Mouse (Mus musculus) adrenal gland, postnatal 36 days (tissue): ENCODE measurements around the gene Pgpep1. TPM values are rescaled to one million over a fixed set of nuclear protein-coding genes. Genes with fewer than 3 reads are reported as not detected.

Source experiments
- DNase-seq, 2 experiments: peaks; one replicate each; pipeline ENCODE4 v3.0.0; 2021; ENCODE audit warnings: mixed read lengths in 1 of 2
- total RNA-seq, 2 experiments: library from RNA; stranded (reverse); gene quantifications; 2 replicates each; pipeline ENCODE4 v1.2.3; 2021

Gene Pgpep1
- total RNA-seq, 2 experiments from 2014 or later, result 138 to 139 TPM

DNA sequence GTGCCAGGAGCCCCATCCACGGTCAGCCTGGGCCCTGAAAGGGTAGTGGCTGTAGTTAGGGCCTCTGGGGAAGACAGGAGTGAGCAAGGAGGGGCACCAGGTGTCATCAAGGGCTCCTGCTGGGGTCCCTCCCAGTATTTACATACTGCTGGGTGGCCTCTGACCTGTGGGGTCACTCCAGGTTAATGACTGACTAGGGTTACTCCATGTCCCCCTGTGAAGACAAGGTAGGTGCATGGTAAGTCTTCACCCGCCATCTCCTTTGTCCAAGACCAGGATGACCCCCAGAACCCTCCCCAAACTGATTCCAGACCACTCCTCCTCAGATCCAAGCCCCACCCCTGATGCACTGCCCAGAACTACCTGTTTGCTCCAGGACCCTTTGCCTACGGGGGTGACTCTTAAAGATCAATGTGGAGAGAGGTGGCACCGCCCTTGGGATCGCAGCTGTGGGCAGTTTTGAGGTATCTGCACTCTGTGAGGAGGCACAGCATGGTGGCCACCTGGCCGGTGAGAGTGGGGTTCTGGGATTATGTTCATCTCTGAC lies 27.8 kb downstream of the Pgpep1 start, which contains the start of gene Gdf15:
Gdf15 (minus strand) TSS at position 111 of the 547 bp plus-strand sequence.
- no peak for DNase-seq

DNA sequence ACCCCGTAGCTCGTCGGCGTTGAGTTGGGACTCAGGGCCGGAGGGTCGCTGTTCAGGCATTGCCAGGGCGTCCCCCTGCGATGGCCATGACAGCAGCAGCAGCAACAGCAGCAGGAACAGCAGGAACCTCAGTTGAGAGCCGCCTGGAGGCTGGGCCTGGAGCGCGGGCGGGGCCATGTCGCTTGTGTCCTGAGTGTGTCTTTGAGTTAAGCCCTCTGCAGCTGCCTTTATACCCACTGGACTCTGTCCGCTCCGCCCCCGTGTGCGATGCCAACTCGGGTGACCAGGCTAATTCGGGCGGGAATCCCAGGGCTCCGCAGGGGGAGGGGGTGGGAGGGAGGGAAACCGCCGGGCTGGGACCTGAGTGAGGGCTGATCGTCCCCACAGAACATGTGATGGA lies 28.8 kb downstream of the Pgpep1 start:
- peak; percentile 60 to 65 for DNase-seq

DNA sequence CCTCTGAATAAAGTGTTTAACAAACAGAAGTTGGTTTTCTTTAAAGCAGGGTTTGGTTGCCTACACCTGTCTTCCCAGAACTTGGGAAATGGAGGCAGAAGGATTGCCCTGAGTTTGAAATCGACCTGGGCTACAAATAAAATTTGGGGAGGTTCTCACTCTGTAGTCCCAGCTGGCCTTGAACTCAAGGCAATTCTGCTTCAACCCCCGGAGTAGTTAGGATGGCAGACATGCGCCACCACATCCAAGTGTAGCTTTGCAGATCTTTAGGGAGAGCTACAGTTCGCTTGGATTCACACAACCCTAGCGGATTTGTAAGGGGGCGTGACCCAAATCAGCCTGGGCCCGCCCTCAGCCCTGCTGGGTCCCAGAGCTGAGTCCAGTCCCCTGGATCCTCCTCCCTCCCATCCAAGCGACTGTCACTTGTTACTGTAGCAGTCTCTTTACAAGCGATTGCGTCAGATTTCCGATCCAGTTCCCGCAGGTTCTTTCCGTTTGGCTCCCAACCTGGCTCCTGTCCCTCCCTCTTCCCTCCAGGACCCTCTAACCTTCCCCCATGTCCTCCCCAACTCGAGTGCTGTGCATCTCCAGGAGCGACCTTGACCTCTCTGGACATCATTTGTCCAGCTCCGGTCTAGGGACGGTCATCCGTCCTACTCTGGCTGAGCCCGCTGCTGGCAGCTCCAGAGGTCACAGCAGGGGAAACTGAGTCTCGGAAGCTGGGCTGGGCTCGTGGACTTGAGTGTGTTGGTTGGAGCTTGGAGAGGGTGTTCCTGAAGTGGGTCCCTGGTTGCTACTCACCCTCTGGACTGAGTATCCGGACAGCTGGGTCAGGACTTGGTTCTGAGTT lies 29.4 kb downstream of the Pgpep1 start:
- DNase-seq, result peak; percentile 85 to 89

DNA sequence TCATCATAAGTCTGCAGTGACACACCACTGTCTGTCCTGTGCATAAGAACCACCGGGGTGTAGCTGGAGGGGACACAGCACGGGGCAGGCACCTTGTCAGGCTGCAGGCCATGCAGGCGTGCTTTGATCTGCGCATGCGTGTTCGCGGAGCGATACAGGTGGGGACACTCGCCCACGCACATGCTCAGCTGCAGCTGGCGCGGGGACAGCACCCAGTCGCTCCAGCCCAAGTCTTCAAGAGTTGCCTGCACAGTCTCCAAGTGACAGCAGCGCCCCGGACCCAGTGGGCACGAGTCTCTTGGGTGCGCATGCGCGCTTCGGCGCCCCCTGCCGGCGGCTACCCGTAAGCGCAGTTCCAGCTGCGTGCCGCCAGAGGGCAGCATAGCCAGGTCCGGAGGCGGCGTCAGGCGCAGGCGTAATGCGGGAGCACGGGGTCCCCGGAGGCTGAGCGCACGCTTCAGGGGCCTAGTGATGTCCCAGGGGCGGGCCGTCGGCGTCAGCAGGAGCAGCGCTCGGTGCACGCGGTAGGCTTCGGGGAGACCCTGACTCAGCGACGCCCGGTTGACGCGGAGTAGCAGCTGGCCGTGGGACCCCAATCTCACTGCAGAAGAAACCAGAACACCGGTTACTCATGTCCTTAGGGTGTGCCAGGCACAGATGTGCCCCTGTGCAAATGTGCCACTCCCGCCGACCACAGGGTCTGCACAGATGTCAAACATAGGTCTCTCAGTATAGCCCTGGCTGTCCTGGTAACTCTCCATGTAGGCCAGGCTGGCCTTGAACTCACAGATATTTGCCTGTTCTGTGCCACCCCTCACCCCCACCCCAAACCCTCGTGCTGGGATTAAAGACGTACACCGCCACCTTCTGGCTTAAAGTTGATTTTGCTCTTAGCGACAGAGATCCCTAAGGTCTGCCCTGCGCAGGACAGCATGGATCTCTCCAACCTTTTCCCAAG lies 30.3 kb downstream of the Pgpep1 start:
- peak; percentile 87 to 91 for DNase-seq

DNA sequence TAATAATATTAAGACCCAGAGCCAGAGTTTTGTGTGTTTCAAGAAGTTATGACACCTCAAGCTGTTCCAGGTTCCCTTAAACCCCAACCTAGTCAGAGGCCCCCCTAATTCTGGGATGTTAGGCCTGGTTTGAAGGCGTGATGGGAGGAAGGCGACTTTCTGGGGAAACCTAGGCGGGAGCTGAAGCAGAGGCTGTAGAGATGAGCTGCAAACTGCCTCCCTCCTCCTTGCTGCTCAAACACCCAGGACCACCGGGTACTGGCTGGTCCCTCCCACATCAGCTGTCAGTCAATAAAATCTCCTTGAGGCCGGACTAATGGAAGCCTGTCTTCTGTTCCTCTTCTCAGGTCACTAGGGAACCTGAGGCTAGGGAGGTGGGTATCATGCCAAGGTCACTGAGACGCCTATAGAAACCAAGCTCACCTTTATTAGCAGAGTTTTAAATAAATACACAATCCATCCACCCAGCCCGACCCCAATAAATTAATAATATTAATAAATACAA lies 31.1 kb downstream of the Pgpep1 start:
- no peak for DNase-seq

DNA sequence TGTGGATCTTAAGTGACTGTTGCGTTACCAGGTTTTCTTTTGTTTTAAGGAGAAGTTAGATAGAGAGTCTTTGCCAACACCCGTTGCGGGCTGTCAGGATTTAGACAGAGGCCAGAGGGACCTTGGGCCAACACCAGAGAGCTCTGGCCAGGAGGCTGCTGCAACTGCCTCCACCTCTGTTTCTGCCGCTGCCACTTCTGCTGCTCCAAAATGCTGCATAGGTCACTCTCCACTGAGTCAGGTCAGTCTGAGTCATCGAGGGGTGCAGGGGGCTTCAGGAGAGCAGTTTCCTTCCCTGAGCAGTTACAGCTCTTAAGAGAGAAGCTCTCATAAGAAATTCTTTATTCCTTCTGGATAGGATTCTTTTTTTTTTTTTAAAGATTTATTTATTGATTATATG lies 33.1 kb downstream of the Pgpep1 start:
- no peak for DNase-seq

DNA sequence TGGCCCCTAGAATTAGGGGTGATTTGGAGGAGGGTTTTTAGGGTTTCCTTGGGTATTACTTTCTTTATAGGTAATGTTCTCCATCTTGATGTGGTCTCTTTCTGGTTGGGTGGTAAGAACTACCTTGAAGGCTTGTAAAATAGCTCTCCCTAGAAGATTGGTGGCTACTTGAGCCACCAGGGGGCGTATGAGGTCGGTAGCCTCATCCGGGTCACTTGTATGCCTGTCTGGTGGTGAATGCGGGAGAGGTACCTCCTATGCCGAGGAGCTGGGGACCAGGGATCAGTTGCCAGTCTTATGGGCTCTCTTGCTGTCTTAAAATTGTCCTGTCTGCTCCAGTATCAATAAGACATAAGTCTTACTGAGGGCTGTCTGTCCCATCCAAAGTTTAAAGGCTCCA lies 35.1 kb downstream of the Pgpep1 start:
- DNase-seq, result peak; percentile 62 to 81

DNA sequence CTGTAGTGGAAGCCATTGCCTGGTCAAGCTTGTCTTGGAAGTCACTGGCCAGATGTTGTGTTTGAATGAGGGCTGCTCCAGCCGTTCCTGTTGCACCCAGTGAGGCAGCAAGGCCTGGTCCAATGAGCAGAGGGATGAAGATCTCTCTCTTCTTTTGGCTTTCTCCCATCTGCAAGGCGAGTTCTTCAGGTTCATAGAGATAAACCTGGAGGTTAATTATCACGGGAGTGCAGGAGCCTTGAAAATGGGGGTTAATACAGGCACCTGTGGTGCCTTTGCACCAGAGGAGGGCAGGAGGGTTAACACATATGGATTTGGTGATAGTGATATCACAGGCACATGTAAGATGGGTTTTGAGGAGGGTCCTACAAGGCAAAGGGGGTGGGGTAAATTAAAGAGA lies 38.0 kb downstream of the Pgpep1 start:
- no peak for DNase-seq

DNA sequence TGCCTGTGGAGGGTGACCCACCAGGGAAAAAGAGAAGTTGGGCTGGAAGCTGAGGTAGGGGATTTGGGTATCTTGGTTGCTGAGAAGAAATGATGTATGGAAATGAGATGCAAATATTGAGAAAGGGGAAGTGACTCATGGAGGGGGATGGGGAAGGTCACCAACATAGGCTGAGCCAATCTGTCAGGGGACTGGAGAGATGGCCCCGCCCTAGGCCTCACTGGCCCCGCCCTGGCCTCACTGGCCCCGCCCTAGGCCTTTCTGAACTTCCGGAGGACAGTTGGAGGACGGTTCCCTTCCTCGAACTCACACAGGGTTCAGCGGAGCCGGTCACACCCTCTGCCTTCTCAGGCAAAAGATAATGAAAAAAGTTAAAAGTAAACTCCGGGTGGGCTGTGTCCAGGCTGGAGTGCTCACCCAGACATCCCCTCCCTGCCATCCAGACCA lies 41.3 kb downstream of the Pgpep1 start:
- peak in 1 of 2 experiments; percentile 66 for DNase-seq

DNA sequence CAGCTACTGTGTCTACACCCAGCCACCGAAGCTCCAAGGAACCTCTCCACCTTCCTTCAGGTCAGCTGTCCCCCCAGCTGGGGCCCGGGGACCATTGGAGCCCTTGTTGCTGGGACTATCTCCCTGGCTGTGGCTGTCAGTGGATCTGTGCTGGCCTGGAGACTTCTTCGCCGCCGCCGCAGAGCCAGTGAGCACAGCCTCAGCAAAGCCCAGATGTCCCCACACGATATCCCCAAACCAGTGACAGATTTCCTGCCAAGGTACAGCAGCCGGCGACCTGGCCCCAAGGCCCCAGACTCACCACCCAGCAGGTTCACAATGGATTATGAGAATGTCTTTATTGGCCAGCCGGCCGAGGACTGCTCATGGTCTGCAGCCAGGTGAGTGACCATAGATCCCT lies 42.2 kb downstream of the Pgpep1 start:
- no peak for DNase-seq

DNA sequence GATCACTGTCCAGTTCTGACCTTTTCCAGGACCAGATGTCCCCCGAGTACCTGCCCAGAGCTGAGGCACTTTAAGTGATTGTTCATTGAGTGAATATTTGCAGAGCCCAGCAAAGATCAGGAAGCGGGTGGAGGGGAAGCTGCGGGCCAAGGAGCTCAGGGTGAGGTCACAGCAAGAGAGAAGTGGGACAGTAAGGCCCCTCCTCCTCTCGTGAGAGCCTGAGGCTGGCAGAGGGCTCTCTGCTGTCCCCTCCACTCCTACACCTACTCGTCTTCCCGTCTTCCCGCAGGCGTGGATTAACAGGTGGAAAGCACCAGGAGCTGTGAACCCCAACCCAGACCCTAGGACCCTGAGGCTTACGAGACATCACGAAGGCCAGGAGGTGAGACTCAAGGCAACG lies 43.5 kb downstream of the Pgpep1 start:
- no peak for DNase-seq

DNA sequence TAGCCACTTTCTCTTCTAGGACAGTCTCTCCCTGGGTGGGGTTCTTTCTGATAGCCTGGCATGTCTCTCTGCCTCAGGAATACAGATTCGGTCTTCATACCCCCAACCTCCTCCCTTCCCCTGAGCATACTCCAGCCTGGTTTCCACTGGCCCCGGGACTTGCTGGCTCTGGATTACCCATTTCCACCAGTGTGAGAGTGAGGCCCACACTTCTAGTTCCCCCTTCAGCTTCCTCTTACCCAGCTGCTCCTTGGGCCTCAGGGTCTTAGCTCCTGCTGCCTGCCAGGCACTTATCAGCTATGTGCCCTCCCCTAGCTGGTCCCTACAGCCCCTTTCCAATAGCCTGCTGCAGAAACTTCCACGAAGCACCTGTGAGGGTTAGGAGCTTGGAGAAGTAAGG lies 44.3 kb downstream of the Pgpep1 start, which contains the start of gene Lrrc25:
Lrrc25 (plus strand) TSS at position 262 of the 400 bp plus-strand sequence.
- no peak for DNase-seq

DNA sequence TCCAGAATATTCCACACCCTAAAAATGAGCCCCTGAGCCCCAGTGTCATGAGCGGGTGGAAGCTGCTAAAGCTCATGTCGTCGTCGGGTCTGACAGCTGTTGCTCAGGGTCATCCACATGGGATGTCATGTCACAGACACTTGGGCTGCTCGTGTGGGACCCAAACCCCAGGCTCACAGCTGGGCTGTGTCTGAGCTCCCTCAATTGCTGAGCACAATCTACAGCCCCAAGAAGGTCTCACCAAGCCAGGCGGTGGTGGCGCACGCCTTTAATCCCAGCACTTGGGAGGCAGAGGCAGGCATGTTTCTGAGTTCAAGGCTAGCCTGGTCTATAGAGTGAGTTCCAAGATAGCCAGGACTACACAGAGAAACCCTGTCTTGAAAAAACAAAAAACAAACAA lies 44.9 kb downstream of the Pgpep1 start:
- no peak for DNase-seq

DNA sequence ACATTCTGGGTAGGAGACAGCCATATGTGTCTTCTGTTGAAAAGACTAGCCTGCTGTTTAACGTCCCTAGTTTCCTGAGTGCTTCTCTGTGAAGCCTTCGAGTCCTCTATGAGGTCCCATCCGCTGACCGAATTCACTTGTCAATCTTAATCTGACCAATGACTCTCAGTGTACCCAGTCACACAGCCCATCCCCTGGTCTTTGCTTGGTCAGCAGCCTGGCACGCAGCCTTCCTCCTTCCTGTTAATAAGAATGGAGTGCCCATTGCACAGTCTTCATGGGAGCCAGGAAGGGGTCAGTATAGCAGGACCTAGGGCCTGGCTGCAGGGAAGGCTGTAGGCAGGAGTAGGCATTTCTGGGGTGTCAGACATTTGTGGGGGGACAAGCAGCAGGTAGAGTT lies 45.7 kb downstream of the Pgpep1 start:
- no peak for DNase-seq

DNA sequence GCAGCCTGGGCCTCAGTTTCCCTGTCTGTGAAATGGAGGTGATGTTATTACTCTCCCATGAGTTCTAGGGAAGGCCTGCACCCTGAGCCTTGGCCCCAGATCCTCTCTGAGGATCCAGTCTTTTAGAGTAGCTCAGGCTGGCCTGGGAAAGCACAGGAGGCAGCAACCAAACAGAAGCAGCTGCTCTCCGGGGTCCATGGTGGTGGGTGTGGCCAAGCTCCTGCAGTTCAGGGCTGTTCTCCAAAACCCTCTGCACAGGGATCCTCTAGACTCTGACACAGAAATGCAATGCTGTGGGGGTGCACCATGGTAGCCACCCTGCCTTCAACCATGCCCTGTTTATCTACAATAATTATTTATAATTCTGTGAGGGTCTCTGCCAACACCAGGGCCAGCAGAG lies 46.4 kb downstream of the Pgpep1 start:
- DNase-seq, result no peak

DNA sequence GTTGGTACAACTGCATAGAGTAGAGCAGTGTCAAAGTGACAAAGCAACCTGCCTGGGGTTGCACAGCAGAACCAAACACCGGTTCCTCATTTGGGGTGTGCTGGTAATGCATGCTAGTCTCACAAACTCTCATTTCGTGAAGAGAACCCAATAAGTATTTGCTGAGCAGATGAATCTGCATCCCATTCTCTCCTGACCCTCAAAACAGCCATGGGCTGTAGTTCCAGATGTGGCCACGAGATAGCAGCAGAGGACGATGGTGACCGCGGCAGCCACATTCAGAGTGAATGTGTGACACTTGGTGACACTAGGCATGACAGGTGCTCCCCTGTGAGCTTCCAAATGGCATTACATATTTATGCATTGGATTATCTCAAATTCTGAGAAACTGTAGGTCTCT lies 48.3 kb downstream of the Pgpep1 start:
- peak; percentile 89 to 91 for DNase-seq

DNA sequence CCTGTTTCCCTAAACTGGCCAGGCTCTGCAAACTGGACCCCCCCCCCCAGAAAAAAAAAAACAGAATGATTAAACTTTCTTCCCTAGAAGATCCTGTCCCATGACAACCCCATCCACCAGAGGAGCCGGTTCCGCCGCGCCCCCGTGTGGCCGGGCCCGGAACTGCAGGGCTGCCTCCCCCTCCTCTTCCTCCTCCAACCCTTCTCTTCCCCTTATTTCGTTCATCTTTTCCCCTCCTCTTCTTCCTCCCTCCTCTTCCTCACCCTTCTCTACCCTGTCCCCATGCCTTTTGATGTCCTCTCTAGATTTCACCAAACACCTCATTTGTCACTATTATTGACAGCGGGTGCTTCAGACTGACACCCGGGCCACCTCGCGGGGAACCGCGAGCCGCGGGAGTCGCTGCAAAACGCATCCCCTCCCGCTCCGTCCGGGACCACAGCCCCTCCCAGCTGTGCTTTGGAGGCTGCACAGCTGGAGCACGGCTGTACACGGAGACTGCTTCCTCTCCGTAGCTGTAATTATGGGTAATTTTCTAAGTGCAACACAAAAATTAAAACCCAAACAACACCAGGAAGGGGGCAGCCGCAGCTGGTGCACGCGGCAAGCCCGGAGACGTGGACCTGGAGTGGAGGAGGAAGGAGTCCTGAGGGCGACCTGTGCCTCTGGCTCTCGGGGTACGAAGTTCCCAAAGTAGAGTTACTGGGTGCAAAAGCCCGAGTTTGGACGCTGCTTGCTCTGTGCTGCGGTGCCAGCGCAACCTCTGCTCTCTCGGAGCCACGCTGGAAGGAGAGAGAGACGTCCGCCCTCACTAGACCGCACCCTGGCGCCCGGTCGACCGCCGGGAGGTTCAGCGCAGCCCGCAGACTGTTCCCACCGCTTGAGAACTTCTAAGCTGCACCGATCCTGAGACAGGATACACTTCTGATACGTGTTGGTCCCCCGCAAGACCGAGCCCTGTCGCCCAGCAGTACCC lies 49.1 kb downstream of the Pgpep1 start:
- DNase-seq, result peak; percentile 89 to 95

DNA sequence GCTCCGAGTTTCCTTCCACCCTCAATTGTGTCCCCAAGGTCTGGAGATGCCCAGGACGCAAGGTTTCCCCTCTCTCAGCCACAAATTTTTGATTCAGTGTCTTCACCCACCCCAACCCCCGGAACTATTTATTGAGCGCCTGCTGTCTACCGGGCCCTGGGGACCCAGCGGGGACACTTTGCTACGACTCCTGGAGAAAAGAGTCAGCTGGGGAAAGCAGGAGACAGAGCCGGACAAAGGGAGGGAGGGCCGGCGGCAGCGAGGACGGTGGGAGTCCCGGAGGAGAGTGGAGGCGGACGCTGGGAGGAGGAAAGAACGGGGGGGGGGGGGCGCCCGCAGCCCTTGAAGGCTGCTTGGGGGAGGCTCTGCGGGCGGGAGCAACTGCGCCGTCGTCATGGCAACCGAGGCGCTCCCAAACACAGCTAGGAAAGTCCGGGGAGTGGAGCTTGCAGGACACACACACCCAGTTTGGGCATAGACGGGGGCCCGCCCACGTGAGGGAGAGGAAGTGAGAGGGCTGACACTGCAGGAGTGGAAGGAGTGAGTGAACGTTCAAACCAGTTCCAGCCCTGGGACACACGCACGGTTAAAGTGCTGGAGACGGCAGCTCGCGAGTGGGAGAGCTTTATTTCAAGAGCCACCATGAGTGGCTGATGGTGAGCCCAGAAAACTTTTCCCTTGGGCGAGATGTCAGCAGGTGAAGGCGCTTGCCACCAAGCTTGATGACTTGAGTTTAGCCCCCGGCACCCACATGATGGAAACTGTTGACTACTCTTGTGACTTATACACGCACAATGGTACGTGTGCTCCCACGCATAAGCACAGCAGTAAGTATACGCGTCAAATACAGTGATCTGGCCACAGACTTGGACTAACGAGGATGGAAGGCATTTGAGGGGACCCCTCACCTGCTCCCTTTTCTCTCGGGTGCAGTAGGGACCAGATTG lies 50.1 kb downstream of the Pgpep1 start:
- DNase-seq, result peak; percentile 91 to 93

DNA sequence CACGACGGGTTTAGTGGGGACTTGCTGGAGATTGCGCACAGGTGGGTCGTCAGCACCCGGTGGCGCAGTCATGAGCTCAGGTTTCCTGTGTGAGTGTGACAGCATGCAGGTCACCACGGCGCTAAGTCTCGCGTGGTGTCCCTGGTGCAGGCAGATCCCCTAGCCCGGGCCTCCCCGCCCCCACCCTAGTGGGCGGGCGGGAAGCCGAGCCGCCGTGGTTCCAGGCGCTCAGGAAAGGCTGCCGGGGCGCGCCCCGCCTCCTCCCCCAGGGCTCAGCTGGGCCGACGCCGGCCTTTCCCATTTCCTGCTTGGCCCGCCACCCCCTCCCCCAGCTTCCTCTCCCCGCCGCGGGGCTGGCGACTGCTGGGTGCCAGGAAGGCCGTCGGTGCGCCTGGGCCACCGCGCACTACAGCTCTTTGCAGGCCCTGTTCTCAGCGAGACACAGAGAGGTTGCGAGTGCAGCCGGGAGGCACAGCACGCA lies 50.8 kb downstream of the Pgpep1 start:
- peak; percentile 90 to 95 for DNase-seq
